Comparison of ENCODE assay signal across 8 mouse cellular contexts in genomic region chr9:108136225-108136624, GRCm38 (mm10). TPM values are rescaled to one million over a fixed set of nuclear protein-coding genes. Genes with fewer than 3 reads are reported as not detected.
DNase-seq lines count a peak whose midpoint lies in the region; ATAC-seq and TF ChIP-seq lines count a peak whose summit lies in the region.

No protein-coding gene starts in this region.

- no peak for ATAC-seq in heart, postnatal 0 days (ENCODE audit: insufficient read depth, low read depth)
- ATAC-seq in heart, embryonic 12.5 days (ENCODE audit: insufficient number of reproducible peaks, low FRiP score): no peak

- peak; percentile 47 for TF ChIP-seq CTCF in heart, postnatal 0 days (IDR thresholded peaks at IDR 0.05; ENCODE audit: low read depth)

- no peak overlapping the region for H3K4me2 ChIP-seq in heart, postnatal 0 days (ENCODE audit: low read depth, low read length)
- no peak overlapping the region for H3K4me2 ChIP-seq in heart, embryonic 12.5 days

- no peak for TF ChIP-seq EP300 in heart, postnatal 0 days (IDR thresholded peaks at IDR 0.05; ENCODE audit: low read depth)

- no peak overlapping the region for H3K27ac ChIP-seq in heart, postnatal 0 days (ENCODE audit: low read depth)
- H3K27ac ChIP-seq in heart, embryonic 12.5 days (ENCODE audit: poor library complexity, severe bottlenecking): no peak overlapping the region

- no peak overlapping the region for H3K9ac ChIP-seq in heart, postnatal 0 days (replicated peaks; ENCODE audit: low read depth, low read length)
- no peak overlapping the region for H3K9ac ChIP-seq in heart, embryonic 12.5 days

- H3K4me1 ChIP-seq in heart, postnatal 0 days (ENCODE audit: control insufficient read depth, insufficient read depth): peaks cover 7% of the 10 kb centered on the region; the same call in 1 of the 2 replicates
- peaks cover 13% of the 10 kb centered on the region for H3K4me1 ChIP-seq in heart, embryonic 12.5 days (replicated peaks)

- H3K27me3 ChIP-seq in heart, postnatal 0 days (ENCODE audit: control insufficient read depth, insufficient read depth, low read length): 0 out of 2 replicates have a peak, but pooled peaks cover 3% of the 10 kb centered on the region
- 0 out of 2 replicates have a peak, but pooled peaks cover 8% of the 10 kb centered on the region for H3K27me3 ChIP-seq in heart, embryonic 12.5 days (replicated peaks)

- WGBS in heart, postnatal 0 days: 61% methylated on average over 1 of the region's 1 CpGs
- WGBS in heart, embryonic 12.5 days: 37% methylated on average over 1 of the region's 1 CpGs

- no peaks in the 10 kb centered on the region for H3K36me3 ChIP-seq in heart, postnatal 0 days (replicated peaks; ENCODE audit: control insufficient read depth, insufficient read depth, low read length)
- no peaks in the 10 kb centered on the region for H3K36me3 ChIP-seq in heart, embryonic 12.5 days

- no peak overlapping the region for H3K4me3 ChIP-seq in heart, postnatal 0 days (ENCODE audit: low read depth, low read length)
- H3K4me3 ChIP-seq in heart, embryonic 12.5 days: no peak overlapping the region

- H3K9me3 ChIP-seq in heart, postnatal 0 days (replicated peaks; ENCODE audit: control insufficient read depth, low read length): no peaks in the 10 kb centered on the region
- H3K9me3 ChIP-seq in heart, embryonic 12.5 days (replicated peaks): no peaks in the 10 kb centered on the region

- DNase-seq in heart, postnatal 0 days (ENCODE audit: low spot score): no peak
- peak; percentile 76 for DNase-seq in 416B (ENCODE audit: low read depth)
- peak; percentile 50 for DNase-seq in T-cell, adult 2 months (ENCODE audit: low spot score)
- peak; percentile 71 for DNase-seq in induced T-regulatory cell, adult 2 months (ENCODE audit: low read depth)
- peak; percentile 55 for DNase-seq in thymus, postnatal 14 days
- no peak for DNase-seq in layer of hippocampus, adult 11-12 months (ENCODE audit: low spot score)
- DNase-seq in ovary, postnatal 10 days (ENCODE audit: low spot score): no peak

RNA-seq across cellular contexts. Expression of gene Apeh, which starts 41.8 kb away (rescaled TPM):
- total RNA-seq in heart, postnatal 0 days (2014; rRNA removed; ENCODE audit: low replicate concordance): 36.5 and 43.5 TPM in 2 replicates
- polyA plus RNA-seq in heart, postnatal 0 days (2015; fragmentation: Nextera tagmentation; extraction: Ambion mirVana): 32.8 TPM in 2 replicates
- 48.0 and 51.1 TPM in 2 replicates for polyA plus RNA-seq in heart, embryonic 12.5 days (2016; fragmentation: Nextera tagmentation; extraction: Ambion mirVana)

RNA-seq across cellular contexts. Expression of gene Rnf123, which starts 53.1 kb away (rescaled TPM):
- 40.5 and 60.2 TPM in 2 replicates for total RNA-seq in heart, postnatal 0 days (2014; rRNA removed; ENCODE audit: low replicate concordance)
- 24.6 and 32.9 TPM in 2 replicates for polyA plus RNA-seq in heart, postnatal 0 days (2015; fragmentation: Nextera tagmentation; extraction: Ambion mirVana)
- 32.8 and 37.0 TPM in 2 replicates for polyA plus RNA-seq in heart, embryonic 12.5 days (2016; fragmentation: Nextera tagmentation; extraction: Ambion mirVana)

RNA-seq across cellular contexts. Expression of gene Bsn, which starts 54.0 kb away (rescaled TPM):
- total RNA-seq in heart, postnatal 0 days (2014; rRNA removed; ENCODE audit: low replicate concordance): 0.42 TPM in 1 of 2 replicates, not detected in the other
- polyA plus RNA-seq in heart, postnatal 0 days (2015; fragmentation: Nextera tagmentation; extraction: Ambion mirVana): 0.01 and 0.03 TPM in 2 replicates
- polyA plus RNA-seq in heart, embryonic 12.5 days (2016; fragmentation: Nextera tagmentation; extraction: Ambion mirVana): 0.39 and 0.50 TPM in 2 replicates

RNA-seq across cellular contexts. Expression of gene Mst1, which starts 56.0 kb away (rescaled TPM):
- total RNA-seq in heart, postnatal 0 days (2014; rRNA removed; ENCODE audit: low replicate concordance): not detected in 2 replicates
- 0.07 TPM in 1 of 2 replicates, not detected in the other for polyA plus RNA-seq in heart, postnatal 0 days (2015; fragmentation: Nextera tagmentation; extraction: Ambion mirVana)
- polyA plus RNA-seq in heart, embryonic 12.5 days (2016; fragmentation: Nextera tagmentation; extraction: Ambion mirVana): 0.31 and 0.37 TPM in 2 replicates

Comparison
In these comparisons a context has a peak if more than half of its experiments do, and no peak if none do; other contexts are left out.
1. DNase-seq: peak in 416B (single experiment), T-cell, adult 2 months (single experiment), induced T-regulatory cell, adult 2 months (single experiment) and thymus, postnatal 14 days (single experiment); none in heart, postnatal 0 days (single experiment), layer of hippocampus, adult 11-12 months (single experiment) and ovary, postnatal 10 days (single experiment).